Mouse (Mus musculus) heart, postnatal 25 days (tissue): ENCODE results near the gene Galk1. TPM values are rescaled to one million over a fixed set of nuclear protein-coding genes. Genes with fewer than 3 reads are reported as not detected.
"Not testable (repeated sequence)": the region's sequence is repeated elsewhere in the genome, so short reads cannot be mapped to it uniquely, and the experiment has no call there.

Experiments
- DNase-seq: peaks from one replicate; pipeline ENCODE4 v3.0.0; 2022; ENCODE audit warnings: low spot score
- intact Hi-C: fragments of 180-260 bp; cut with DNase I; formaldehyde crosslinking; loops from one replicate; pipeline ENCODE4 v1.15.1; 2025
- total RNA-seq, 2 experiments: library from RNA; stranded (reverse); gene quantifications; 2 replicates each; pipeline ENCODE4 v1.2.3; 2021

Galk1 gene
- total RNA-seq, 2 experiments from 2014 or later: 13.9 to 16.0 TPM

GRCm38 (mm10) chr11:116034584-116034983 lies 22.1 kb upstream of the Galk1 start:
- intact Hi-C loops: loop anchor here (5.0 kb wide), 2 partner anchors 43 to 98 kb away; partner anchors contain the start of genes Trim65 and Unc13d
- no peak for DNase-seq

DNA sequence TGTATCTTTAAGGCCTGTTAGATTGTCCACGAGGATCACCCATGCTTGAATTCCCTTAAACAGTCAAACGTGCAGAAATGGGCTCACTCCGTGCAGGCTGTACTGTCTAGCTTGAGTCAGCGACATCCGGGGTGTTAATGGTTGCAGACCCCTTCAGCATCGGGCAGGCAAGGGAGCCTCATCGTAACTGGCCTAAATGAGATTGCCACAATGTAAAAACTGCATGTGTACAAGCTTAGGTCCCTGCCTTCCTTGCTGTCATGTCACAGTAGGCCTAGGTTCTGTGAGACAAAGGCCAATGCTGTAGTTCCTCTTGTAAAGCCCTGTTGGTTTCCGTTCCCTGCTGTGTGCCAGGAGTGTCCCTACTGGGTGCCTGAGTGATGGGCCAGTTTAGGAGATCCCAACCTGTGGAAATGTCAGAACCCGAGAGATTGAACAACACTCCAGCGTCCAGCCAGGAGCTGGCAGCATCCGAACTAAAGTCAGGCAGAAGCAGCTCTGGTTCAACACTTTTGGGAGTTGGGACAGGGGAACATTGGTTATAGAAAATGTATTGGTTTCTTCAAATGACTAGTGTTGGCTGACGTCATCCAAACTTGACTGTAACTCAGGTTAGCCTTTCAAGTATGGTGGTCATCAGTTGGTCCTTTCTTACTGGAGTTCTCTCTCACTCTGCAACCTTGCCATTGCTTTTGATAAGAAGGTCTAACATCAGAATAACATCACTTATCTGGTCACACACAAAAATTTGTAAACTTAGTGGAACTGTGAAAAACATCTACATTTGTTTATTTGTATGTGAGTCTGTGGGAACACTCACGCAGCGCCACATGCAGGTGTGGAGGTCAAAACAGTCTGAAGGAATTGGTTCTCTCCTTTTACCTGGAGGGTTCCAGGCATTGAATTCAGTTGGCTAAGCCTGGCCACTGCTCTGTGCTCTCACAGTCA lies 18.7 kb upstream of the Galk1 start:
- DNase-seq: no peak
- intact Hi-C loops: loop anchor here (5.0 kb wide), 2 partner anchors 46 to 101 kb away; partner anchors contain the start of genes Trim65 and Unc13d

- intact Hi-C loops: loop anchor here (5.0 kb wide), 2 partner anchors 47 to 102 kb away; partner anchors contain the start of genes Trim65 and Unc13d
These were observed 17.8 kb upstream of the Galk1 start, which contains the start of gene Unk for GRCm38 (mm10) chr11:116030088-116030897. TSS of gene Unk (plus strand) at chr11:116030322.

DNA sequence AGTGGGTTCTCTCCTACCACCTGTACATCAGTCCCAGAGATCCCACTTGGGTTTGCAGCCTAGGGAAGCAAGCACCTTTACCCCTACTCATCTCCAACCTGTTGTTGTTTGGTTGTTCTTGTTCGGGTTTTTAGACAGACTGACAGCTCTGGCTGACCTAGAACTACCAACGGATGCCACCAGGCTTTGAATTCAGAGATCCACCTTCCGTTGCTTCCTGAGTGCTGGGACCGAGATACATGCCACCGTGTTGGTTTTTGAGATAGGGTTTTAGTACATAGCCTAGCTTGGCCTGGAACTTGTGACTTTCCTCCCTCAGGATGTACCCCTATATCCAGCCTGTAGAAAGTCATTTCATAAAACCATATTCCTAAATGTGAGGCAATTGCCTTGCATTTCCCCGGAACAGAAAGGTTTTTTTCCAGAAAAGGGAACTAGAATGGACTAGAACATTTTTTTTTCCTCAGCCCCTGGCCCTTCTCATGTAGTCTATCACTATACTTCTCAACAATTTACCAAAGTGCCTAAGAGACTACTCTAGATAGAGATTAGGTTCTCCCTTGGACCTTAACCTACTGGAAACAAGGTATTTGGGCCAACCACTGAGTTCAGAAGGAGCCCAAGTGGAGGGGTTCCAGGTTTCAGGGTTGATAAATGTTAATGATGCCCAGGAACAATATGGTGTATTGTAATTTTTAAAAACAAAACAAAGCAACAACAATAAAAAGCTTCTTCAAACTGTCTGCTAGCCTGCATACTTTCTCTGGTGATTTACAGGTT lies 16.8 kb upstream of the Galk1 start:
- no peak for DNase-seq
- intact Hi-C loops: no loop called here

More at GRCm38 (mm10) chr11:116030088-116030897, 17.8 kb upstream of the Galk1 start, which contains the start of gene Unk:
- peak; percentile 96 for DNase-seq

DNA sequence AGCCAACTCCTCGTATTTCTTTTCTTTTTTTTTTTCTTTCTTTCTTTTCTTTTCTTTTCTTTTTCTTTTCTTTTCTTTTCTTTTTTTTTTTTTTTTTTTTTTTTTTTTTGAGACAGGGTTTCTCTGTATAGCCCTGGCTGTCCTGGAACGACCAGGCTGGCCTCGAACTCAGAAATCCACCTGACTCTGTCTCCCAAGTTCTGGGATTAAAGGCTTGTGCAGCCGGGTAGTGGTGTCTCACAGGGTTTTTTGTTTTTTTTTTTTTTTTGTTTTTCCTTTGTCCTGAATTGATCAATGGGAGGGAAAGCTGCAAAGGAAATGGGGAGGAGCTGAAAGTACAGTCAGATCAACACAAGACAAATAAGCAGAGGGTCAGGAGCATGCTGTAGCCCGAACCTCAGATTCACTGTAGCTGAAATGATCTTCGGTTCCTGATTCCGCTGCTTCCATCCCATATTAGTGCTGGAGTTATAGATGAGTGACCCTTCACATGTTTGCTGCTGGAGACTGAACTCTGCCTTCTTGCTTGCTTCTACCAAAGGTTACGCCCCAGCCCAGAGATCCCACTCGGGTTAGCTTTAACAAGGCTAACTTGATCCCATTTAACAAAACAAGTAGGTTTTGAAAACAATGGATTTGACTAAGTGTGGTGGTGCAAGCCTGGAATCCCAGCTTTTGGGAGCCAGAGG lies 15.8 kb upstream of the Galk1 start:
- intact Hi-C loops: no loop called here
- DNase-seq: no peak

DNA sequence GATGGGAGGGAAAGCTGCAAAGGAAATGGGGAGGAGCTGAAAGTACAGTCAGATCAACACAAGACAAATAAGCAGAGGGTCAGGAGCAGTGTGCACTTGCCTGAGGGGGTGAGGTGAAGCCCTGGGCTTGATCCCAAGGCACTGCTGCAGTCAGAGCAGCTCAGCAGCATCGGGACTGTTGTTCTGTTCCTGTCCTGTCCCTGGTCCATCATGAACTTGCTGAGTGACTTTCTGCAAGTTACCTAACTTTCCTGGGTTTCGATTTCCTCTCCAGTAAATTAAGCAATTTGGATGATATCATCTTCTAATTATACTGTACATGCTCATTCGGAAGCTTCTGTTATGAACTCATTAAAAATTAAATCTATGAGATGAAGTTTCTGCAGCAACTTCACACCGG lies 15.2 kb upstream of the Galk1 start, which contains the start of gene H3f3b:
H3f3b (minus strand) TSS at position 207 of the 400 bp plus-strand sequence.
- no peak for DNase-seq
- intact Hi-C loops: no loop called here

DNA sequence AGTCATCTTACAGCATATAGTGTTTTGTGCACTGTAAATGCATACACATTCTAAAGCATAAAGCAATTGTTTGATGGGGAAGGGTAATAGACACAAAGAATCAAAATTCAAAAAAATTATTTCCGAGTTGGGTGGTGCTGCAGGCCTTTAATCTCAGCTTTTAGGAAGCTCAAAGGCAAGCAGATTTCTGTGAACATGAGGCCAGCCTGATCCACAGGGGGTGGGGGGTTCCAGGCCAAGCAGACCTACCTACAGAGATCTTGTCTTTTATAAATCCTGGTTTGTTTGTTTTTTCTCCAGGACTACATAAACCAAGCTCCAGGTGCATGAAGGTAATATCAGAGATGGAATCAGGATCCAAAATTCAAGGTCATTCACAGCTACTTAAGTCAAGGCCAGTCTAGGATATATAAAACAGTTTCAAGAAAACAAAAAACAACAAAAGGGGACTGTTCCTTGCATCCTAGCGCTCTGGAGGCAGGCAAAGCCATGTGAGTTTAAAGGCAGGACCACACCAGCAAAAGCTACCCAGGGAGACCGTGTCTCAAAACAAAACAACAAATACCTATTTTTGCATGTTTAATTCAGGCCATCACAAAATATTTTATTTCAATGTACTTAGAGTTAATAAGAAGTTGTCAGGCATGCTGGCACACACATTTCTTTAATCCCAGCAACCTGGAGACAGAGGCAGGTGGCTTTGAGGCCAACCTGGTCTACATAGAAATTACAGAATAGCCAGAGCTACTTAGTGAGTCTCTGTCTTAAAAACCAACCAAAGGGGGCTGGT lies 12.7 kb upstream of the Galk1 start:
- DNase-seq: no peak
- intact Hi-C loops: no loop called here

- intact Hi-C loops: no loop called here
- DNase-seq: peak; percentile 97
These were observed 11.9 kb upstream of the Galk1 start for GRCm38 (mm10) chr11:116024356-116024808.

DNA sequence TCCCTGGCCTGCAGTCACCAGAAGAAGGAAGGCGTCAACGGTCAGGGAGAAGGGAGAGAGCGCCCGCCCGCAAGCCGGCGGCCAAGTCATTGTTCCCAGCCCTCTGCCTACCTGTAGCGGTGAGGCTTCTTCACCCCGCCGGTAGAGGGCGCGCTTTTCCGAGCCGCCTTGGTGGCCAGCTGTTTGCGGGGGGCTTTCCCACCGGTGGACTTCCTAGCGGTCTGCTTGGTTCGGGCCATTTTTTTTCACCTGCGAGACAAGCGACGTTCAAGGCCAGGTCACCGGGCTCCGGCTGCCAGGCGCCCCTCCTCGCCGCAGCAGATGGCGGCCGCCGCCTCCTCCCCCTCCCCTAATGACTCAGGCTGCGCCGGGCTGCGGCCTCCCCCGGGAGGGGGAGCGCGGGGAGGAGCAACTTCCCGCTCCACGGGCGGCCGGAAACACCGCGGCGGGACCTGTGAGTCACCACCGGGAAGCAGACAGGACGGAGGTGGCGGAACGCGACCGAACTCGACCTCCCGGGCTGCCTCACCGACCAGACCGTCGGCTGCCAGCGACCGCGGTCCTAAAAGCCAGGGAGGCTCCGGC lies 11.3 kb upstream of the Galk1 start:
- intact Hi-C loops: no loop called here
- peak; percentile 78 for DNase-seq

- DNase-seq, intact Hi-C loops: not testable (repeated sequence)
These were observed 10.7 kb upstream of the Galk1 start for GRCm38 (mm10) chr11:116023074-116023770.

DNA sequence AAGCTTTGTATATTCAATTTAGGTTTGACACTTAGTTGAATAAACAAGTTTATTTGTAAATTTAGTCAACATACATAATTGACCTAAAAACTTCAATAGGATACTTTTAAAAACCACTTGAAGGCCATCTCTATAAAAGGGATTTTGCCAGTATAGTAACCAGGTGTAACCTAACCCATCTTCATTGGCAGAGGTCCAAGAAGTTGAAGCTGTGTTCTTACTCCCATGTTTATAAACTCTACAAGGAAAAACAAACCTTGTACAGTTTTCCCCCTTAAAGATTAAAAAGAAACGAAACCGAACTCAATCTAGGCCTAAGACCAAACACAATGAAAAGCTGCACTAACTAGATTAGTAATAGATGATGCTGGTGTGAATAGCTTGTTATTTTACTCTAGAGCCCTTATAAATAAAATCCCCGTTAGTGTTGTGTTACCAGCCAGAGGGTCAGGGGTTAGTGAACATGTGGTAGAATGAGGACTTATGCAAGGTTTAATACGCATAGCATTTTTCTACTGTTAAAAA lies 9.8 kb upstream of the Galk1 start:
- intact Hi-C loops: no loop called here

GRCm38 (mm10) chr11:116021328-116022220 lies 9.1 kb upstream of the Galk1 start:
- no peak for DNase-seq
- intact Hi-C loops: no loop called here

More for the DNA sequence above, 9.8 kb upstream of the Galk1 start:
- no peak for DNase-seq

DNA sequence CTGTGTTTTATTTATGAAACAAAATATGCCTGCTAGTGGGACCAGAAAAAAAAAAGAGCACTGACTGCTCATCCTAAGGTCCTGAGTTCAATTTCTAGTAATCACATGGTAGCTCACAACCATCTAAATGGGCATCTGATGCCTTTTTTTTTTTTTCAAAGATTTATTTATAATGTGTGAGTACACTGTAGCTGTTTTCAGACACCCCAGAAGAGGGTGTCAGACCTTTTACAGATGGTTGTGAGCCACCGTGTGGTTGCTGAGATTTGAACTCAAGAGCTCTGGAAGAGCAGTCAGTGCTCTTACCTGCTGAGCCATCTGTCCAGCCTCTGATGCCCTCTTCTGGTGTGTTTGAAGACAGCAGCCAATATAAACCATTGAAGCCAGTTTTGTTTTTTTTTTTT lies 8.0 kb upstream of the Galk1 start:
- DNase-seq: no peak
- intact Hi-C loops: no loop called here

- intact Hi-C loops: no loop called here
- no peak for DNase-seq
These were observed 7.5 kb upstream of the Galk1 start for GRCm38 (mm10) chr11:116019976-116020411.

DNA sequence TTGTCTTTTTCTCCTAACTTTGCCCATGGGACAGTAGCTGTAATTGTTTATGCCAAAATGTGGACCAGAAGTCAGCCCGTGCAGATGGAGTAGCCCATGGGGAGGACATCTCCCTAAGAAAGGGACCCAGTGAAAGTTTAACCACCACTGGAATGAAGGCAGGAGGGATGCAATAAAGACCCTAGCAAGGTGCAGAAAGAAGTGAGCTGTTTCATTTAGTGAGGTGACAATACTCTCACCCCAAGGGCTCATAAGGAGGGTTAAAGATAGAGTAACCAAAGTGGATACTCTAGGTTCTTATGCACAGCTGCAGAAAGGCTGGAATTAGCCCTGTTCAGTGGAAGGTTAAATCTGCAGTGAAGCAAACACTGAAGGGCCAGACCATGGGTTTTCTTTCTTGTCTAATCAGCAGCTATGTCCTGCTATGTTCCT lies 6.9 kb upstream of the Galk1 start:
- no peak for DNase-seq

GRCm38 (mm10) chr11:116018867-116019266 lies 6.3 kb upstream of the Galk1 start:
- DNase-seq, intact Hi-C loops: not testable (repeated sequence)

More for the DNA sequence above, 6.9 kb upstream of the Galk1 start:
- intact Hi-C loops: no loop called here
